Mouse (Mus musculus): ENCODE results near the gene Ctdsp2.

DNA sequence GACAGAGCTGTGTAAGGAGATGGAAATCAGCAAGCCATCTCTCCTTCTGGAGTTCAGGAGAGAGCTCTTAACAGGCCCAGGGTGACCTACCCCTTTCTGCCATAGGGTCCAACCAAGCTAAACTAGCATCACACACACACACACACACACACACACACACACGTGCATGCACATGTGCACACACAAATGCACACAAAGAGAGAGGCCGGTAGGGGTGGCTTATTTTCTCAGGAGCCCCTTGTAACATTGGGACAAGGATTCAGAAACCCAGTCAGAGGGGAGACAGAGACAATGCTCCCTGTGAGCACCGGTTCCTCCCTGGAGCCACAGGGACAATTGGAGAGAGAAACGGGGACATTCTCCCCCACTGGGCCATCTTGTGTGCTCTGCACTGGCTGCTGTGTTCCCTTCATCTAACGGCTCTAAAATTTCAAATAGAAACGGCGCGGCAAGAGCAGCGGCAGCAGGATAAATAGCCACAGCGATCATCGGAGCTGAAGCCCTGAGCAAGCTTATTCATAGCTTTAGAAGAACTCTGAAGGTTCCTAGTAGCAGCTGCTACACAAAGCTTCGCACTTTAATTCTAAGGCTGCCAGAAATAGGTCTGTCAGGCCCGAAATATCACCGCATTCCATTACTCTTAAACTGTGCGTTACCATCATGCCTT is 21.7 kb upstream of the Ctdsp2 start:
- TF ChIP-seq EP300 (IDR thresholded peaks at IDR 0.05; ENCODE audit: low read length) (no peak), CTCF (conservative IDR thresholded peaks at IDR 0.05 in 1 of 2, IDR thresholded peaks at IDR 0.05 in 1 of 2; ENCODE audit: low read depth in 2 of 2, low read length in 2 of 2) (no peak), ELF1 (IDR thresholded peaks at IDR 0.05; ENCODE audit: low read depth, low read length) (no peak), CHD1 (IDR thresholded peaks at IDR 0.05; ENCODE audit: low read depth, low read length) (no peak), HCFC1 (IDR thresholded peaks at IDR 0.05; ENCODE audit: low read depth, low read length) (no peak), MAFK (IDR thresholded peaks at IDR 0.05; ENCODE audit: insufficient replicate concordance, low read length) (no peak), POLR2A (IDR thresholded peaks at IDR 0.05; ENCODE audit: low read depth, low read length) (no peak), MAZ (IDR thresholded peaks at IDR 0.05; ENCODE audit: low read depth, low read length) (no peak), BHLHE40 (IDR thresholded peaks at IDR 0.05; ENCODE audit: low read depth, low read length) (no peak), RCOR1 (conservative IDR thresholded peaks at IDR 0.05; ENCODE audit: low read depth, low read length) (no peak), USF1 (IDR thresholded peaks at IDR 0.05; ENCODE audit: low read depth, low read length) (no peak)
